Mouse (Mus musculus) left cerebral cortex, postnatal 14 days (tissue): ENCODE results near the gene Ift81. TPM values are rescaled to one million over a fixed set of nuclear protein-coding genes. Genes with fewer than 3 reads are reported as not detected.

Source experiments
- DNase-seq, 2 experiments: peaks; one replicate each; pipeline ENCODE4 v3.0.0; 2021 to 2022; ENCODE audit warnings: low spot score in 2 of 2, mixed read lengths in 1 of 2
- intact Hi-C: fragments of 180-260 bp; cut with DNase I; formaldehyde crosslinking; loops from one replicate; pipeline ENCODE4 v1.15.1; 2025
- total RNA-seq, 2 experiments: library from RNA; stranded (reverse); gene quantifications; 2 replicates each; pipeline ENCODE4 v1.2.3; 2021

Ift81 gene
- total RNA-seq, 2 experiments from 2014 or later = 35.5 to 36.5 TPM

GRCm38 (mm10) chr5:122636308-122636707, 22.0 kb upstream of the Ift81 start:
- DNase-seq = no peak
- intact Hi-C loops = no loop called here

GRCm38 (mm10) chr5:122635228-122635627, 20.9 kb upstream of the Ift81 start:
- intact Hi-C loops = no loop called here

GRCm38 (mm10) chr5:122627243-122627642, 12.9 kb upstream of the Ift81 start:
- intact Hi-C loops = loop anchor here (5.0 kb wide), 1 partner anchor 225 kb away; no protein-coding TSS in a partner anchor
- DNase-seq = peak; percentile 90 to 95

More at GRCm38 (mm10) chr5:122635228-122635627, 20.9 kb upstream of the Ift81 start:
- no peak for DNase-seq

- DNase-seq = no peak
- intact Hi-C loops = loop anchor here (5.0 kb wide), 1 partner anchor 223 kb away; no protein-coding TSS in a partner anchor
These were observed 11.4 kb upstream of the Ift81 start for GRCm38 (mm10) chr5:122625565-122626252.

- DNase-seq = no peak
- intact Hi-C loops = loop anchor here (5.0 kb wide), 1 partner anchor 223 kb away; no protein-coding TSS in a partner anchor
These were observed 10.7 kb upstream of the Ift81 start for GRCm38 (mm10) chr5:122624952-122625479.

GRCm38 (mm10) chr5:122623861-122624260, 9.5 kb upstream of the Ift81 start:
- intact Hi-C loops = no loop called here
- no peak for DNase-seq

- DNase-seq = no peak
- intact Hi-C loops = no loop called here
These were observed 8.2 kb upstream of the Ift81 start for GRCm38 (mm10) chr5:122622526-122622925.

GRCm38 (mm10) chr5:122621376-122621886, 7.1 kb upstream of the Ift81 start:
- intact Hi-C loops = loop anchor here (2.0 kb wide), 1 partner anchor 119 kb away; the partner anchor contains the start of gene Atp2a2
- peak in 1 of 2 experiments; percentile 48 for DNase-seq

- intact Hi-C loops = loop anchor here (2.0 to 5.0 kb wide), 2 partner anchors 37 to 117 kb away; partner anchors contain the start of gene Atp2a2
- DNase-seq = peak in 1 of 2 experiments; percentile 68
These were observed 5.5 kb upstream of the Ift81 start for GRCm38 (mm10) chr5:122619686-122620296.

GRCm38 (mm10) chr5:122617718-122618117, 3.4 kb upstream of the Ift81 start:
- intact Hi-C loops = loop anchor here (5.0 kb wide), 1 partner anchor 35 kb away; no protein-coding TSS in a partner anchor
- peak in 1 of 2 experiments; percentile 64 for DNase-seq

- no peak for DNase-seq
- intact Hi-C loops = no loop called here
These were observed 2.7 kb downstream of the Ift81 start for GRCm38 (mm10) chr5:122611651-122612050.

- intact Hi-C loops = no loop called here
- no peak for DNase-seq
These were observed 9.4 kb downstream of the Ift81 start for GRCm38 (mm10) chr5:122604894-122605293.

GRCm38 (mm10) chr5:122602233-122602632, 12.1 kb downstream of the Ift81 start:
- peak in 1 of 2 experiments; percentile 45 for DNase-seq
- intact Hi-C loops = no loop called here

- intact Hi-C loops = no loop called here
- DNase-seq = no peak
These were observed 18.8 kb downstream of the Ift81 start for GRCm38 (mm10) chr5:122595470-122595869.

- intact Hi-C loops = no loop called here
- no peak for DNase-seq
These were observed 24.4 kb downstream of the Ift81 start for GRCm38 (mm10) chr5:122589891-122590290.

- intact Hi-C loops = no loop called here
- DNase-seq = peak; percentile 58 to 67
These were observed 28.8 kb downstream of the Ift81 start for GRCm38 (mm10) chr5:122585546-122585945.

GRCm38 (mm10) chr5:122584093-122584492, 30.2 kb downstream of the Ift81 start:
- intact Hi-C loops = loop anchor here (5.0 kb wide), 1 partner anchor 33 kb away; no protein-coding TSS in a partner anchor
- no peak for DNase-seq

- DNase-seq = no peak
- intact Hi-C loops = no loop called here
These were observed 37.5 kb downstream of the Ift81 start for GRCm38 (mm10) chr5:122576683-122577329.

- intact Hi-C loops = no loop called here
- DNase-seq = no peak
These were observed 42.3 kb downstream of the Ift81 start for GRCm38 (mm10) chr5:122572001-122572400.
